Mouse (Mus musculus) thymus, adult 2 months (tissue): ENCODE measurements around the gene Pxdn.

Experiments used
- CTCF ChIP-seq: fragments of 200-500 bp; IDR thresholded peaks from 2 replicates; pipeline ENCODE4 v1.5.1; 2012; ENCODE audit warnings: mild to moderate bottlenecking, control low read depth, low read length, moderate library complexity, borderline replicate concordance; ENCODE audit not compliant: control insufficient read depth, poor library complexity, insufficient read depth; ENCODE audit errors: extremely low read depth
- POLR2A ChIP-seq: fragments of 200-500 bp; IDR thresholded peaks from 2 replicates; pipeline ENCODE4 v1.6.1; 2012; ENCODE audit warnings: mild to moderate bottlenecking, low read length, control low read depth, moderate library complexity; ENCODE audit not compliant: control insufficient read depth, poor library complexity, insufficient read depth; ENCODE audit errors: extremely low read depth

DNA sequence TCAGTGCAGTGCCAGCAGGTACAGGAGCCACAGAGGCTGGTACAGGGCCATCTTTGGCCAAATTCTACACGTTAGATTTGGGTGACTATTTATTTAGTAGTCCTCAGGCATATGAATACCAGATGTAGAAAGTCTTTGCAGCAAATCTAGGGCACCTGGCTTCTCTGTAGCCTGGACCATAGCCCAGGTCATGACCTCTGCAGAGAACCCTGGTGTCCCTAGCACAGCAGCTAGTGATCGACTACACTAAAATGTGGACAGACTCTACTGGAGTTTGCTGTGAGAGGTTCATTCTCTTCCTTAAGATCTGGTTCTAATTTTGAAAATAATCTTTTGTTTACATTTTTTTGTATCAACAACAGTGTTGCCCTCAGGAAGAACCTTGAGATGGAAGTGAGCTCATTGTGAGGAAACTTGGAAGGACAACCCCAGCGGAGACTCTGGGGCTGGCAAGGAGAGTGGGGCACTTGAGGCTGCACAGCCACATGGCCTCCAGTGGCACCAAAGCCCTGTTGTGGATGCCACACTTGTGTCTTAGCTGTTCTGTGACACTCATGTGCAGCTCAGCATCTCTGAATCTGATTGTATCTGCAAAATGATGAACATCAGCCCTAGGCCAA, 90.4 kb downstream of the Pxdn start:
- TF ChIP-seq CTCF (no peak), POLR2A (no peak)
